Mouse (Mus musculus) thymus, postnatal 25 days (tissue): ENCODE measurements around the gene Vamp5.

Experiments
- DNase-seq: peaks from one replicate; pipeline ENCODE4 v3.0.0; 2022

Vamp5 gene

GRCm38 (mm10) chr6:72380131-72380770, at the start of gene Vamp5:
TSS of gene Vamp5 (minus strand) at chr6:72380468.
- DNase-seq, result peak; percentile 94

GRCm38 (mm10) chr6:72429061-72429842, 49.0 kb upstream of the Vamp5 start:
- DNase-seq, result no peak

GRCm38 (mm10) chr6:72428036-72428435, 47.8 kb upstream of the Vamp5 start:
- peak; percentile 78 for DNase-seq

- DNase-seq, result no peak
Observed at GRCm38 (mm10) chr6:72425646-72426045, 45.4 kb upstream of the Vamp5 start.

- no peak for DNase-seq
Observed at GRCm38 (mm10) chr6:72420901-72421300, 40.6 kb upstream of the Vamp5 start.

GRCm38 (mm10) chr6:72419806-72420205, 39.5 kb upstream of the Vamp5 start:
- no peak for DNase-seq

- DNase-seq, result no peak
Observed at GRCm38 (mm10) chr6:72418279-72418678, 38.0 kb upstream of the Vamp5 start.

GRCm38 (mm10) chr6:72415964-72416772, 35.9 kb upstream of the Vamp5 start:
- DNase-seq, result no peak

- no peak for DNase-seq
Observed at GRCm38 (mm10) chr6:72415181-72415580, 34.9 kb upstream of the Vamp5 start.

GRCm38 (mm10) chr6:72414076-72414756, 33.9 kb upstream of the Vamp5 start, which contains the start of gene Ggcx:
TSS of gene Ggcx (plus strand) at chr6:72414308.
- DNase-seq, result peak; percentile 95

GRCm38 (mm10) chr6:72410518-72410917, 30.2 kb upstream of the Vamp5 start:
- DNase-seq, result no peak

GRCm38 (mm10) chr6:72410003-72410402, 29.7 kb upstream of the Vamp5 start:
- DNase-seq, result no peak

GRCm38 (mm10) chr6:72409567-72409966, 29.3 kb upstream of the Vamp5 start:
- DNase-seq, result peak; percentile 55

GRCm38 (mm10) chr6:72407119-72407518, 26.9 kb upstream of the Vamp5 start:
- DNase-seq, result peak; percentile 85

GRCm38 (mm10) chr6:72405356-72405755, 25.1 kb upstream of the Vamp5 start:
- DNase-seq, result no peak

- peak; percentile 78 for DNase-seq
Observed at GRCm38 (mm10) chr6:72401875-72402274, 21.6 kb upstream of the Vamp5 start.

- no peak for DNase-seq
Observed at GRCm38 (mm10) chr6:72399967-72400366, 19.7 kb upstream of the Vamp5 start.

- DNase-seq, result no peak
Observed at GRCm38 (mm10) chr6:72396837-72397251, 16.6 kb upstream of the Vamp5 start.

- no peak for DNase-seq
Observed at GRCm38 (mm10) chr6:72392341-72392740, 12.1 kb upstream of the Vamp5 start.

GRCm38 (mm10) chr6:72390795-72391521, 10.7 kb upstream of the Vamp5 start:
- DNase-seq, result peak; percentile 18

GRCm38 (mm10) chr6:72389941-72390771, 9.9 kb upstream of the Vamp5 start, which contains the start of gene Vamp8:
TSS of gene Vamp8 (minus strand) at chr6:72390703.
- DNase-seq, result peak; percentile 69
